Mouse (Mus musculus): Measurements from ENCODE around the gene Npepl1.

- TF ChIP-seq CTCF (IDR thresholded peaks at IDR 0.05; ENCODE audit: low read depth) (no peak), EP300 (optimal IDR thresholded peaks at IDR 0.05) (no peak)
These were observed 36.9 kb upstream of the Npepl1 start for GRCm38 (mm10) chr2:174073156-174073790.
